Mouse (Mus musculus) hindbrain, embryonic 16.5 days (tissue): ENCODE results near the gene Ryr3. TPM values are rescaled to one million over a fixed set of nuclear protein-coding genes. Genes with fewer than 3 reads are reported as not detected.
A peak's percentile ranks its signal among the peaks of the same experiment; 100 is the strongest.

Source experiments
- ATAC-seq: fragments of 200-750 bp; cut with Nextera tagmentation; 2 replicates; pipeline ENCODE4 v1.8.0; 2017; ENCODE audit warnings: moderate TSS enrichment, moderate library complexity
- H3K27ac ChIP-seq: fragments of 300-500 bp; sonication (generic); 2 replicates; pipeline ENCODE4 v1.5.1; 2014; ENCODE audit warnings: low read depth, mild to moderate bottlenecking, control low read depth, low read length, moderate library complexity
- H3K27me3 ChIP-seq: fragments of 300-500 bp; sonication (generic); replicated peaks from 2 replicates; pipeline ENCODE4 v1.6.1; 2014; ENCODE audit warnings: low read length; ENCODE audit not compliant: control insufficient read depth, insufficient read depth
- H3K36me3 ChIP-seq: fragments of 300-500 bp; sonication (generic); 2 replicates; pipeline ENCODE4 v1.6.1; 2014; ENCODE audit warnings: mild to moderate bottlenecking, low read length, moderate library complexity, mixed read lengths; ENCODE audit not compliant: control insufficient read depth, insufficient read depth
- H3K4me1 ChIP-seq: fragments of 300-500 bp; sonication (generic); 2 replicates; pipeline ENCODE4 v1.6.1; 2014; ENCODE audit warnings: low read depth, low read length; ENCODE audit not compliant: control insufficient read depth, insufficient read depth
- H3K4me2 ChIP-seq: fragments of 300-500 bp; sonication (generic); 2 replicates; pipeline ENCODE4 v1.6.1; 2014; ENCODE audit warnings: mild to moderate bottlenecking, low read length, control low read depth, moderate library complexity
- H3K4me3 ChIP-seq: fragments of 300-500 bp; sonication (generic); 2 replicates; pipeline ENCODE4 v1.5.1; 2014; ENCODE audit warnings: mild to moderate bottlenecking, low read length, control low read depth, moderate library complexity
- H3K9ac ChIP-seq: fragments of 300-500 bp; sonication (generic); 2 replicates; pipeline ENCODE4 v1.6.1; 2014; ENCODE audit warnings: low read depth, mild to moderate bottlenecking, control low read depth, low read length, moderate library complexity
- H3K9me3 ChIP-seq: fragments of 300-500 bp; sonication (generic); 2 replicates; pipeline ENCODE4 v1.6.1; 2014; ENCODE audit warnings: mild to moderate bottlenecking, low read length, moderate library complexity; ENCODE audit not compliant: control insufficient read depth
- WGBS: fragments of 180-500 bp; shearing (Covaris S2); extraction: QIAGEN DNeasy Blood & Tissue Kit; methylation state at CpG from one replicate; pipeline ENCODE4 v1.1.7; 2014; 5-methylcytosine and 5-hydroxymethylcytosine counted together
- polyA plus RNA-seq: library from polyadenylated mRNA; unstranded; fragments of >200 nt; fragmentation: Nextera tagmentation; extraction: Ambion mirVana; gene quantifications from 2 replicates; pipeline ENCODE4 v1.2.1, GENCODE M21; 2015

Ryr3 gene
- polyA plus RNA-seq, 1 experiment from 2014 or later, result 7.6 TPM

DNA sequence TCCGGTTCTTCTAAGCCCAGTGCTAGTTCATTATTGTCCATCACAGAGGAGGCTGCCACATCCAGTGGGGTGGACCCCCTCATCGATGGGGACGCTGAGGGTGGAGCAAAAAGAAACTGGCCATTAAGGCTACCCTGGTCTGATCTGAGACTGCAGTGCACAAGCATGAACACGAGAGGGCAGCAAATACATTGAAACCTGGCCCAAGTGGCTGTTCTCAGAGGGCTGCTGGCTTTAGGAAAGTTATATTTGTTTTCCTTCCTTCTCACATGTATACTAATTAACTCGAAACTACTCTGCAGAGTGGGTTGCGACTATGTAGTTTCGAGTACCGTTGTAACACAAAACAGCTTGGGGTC is 416.9 kb downstream of the Ryr3 start:
- 13% methylated on average over 8 of the region's 8 CpGs for WGBS
- Histone ChIP-seq H3K4me1 (no peaks in the 10 kb centered on the region), H3K27me3 (no peaks in the 10 kb centered on the region), H3K36me3 (no peaks in the 10 kb centered on the region), H3K9me3 (no peaks in the 10 kb centered on the region), H3K27ac (no peak overlapping the region), H3K9ac (no peak overlapping the region), H3K4me3 (no peak overlapping the region), H3K4me2 (no peak overlapping the region)
- peak; percentile 86 for ATAC-seq

DNA sequence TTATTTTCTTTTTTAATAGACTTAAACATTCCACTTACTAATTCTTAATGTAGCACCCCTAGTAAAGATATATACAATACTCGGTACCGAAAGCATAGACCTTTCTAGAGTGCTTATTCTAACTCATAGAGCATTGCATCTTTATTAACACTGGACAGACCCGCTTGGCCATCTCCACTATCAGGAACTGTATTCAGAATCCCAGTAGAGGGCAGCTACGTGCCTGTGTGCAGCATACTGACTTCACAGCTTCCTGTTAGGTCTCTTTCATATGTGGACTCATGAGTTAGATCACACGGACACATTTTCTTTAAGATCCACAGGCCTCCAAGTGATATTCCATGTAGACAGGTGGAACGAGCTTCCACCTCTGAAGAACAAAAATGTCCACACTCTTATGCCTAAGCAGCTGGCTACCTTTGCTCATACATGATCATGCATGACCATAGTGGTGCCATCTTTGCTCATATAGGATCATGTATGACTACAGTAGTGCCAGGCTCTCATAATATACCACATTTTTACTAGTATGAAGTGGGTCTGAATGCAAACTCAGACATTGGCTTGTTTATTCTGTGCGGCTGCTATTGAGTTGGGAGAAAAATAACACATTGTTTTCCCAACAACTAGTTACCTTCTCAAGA is 417.4 kb downstream of the Ryr3 start:
- Histone ChIP-seq H3K27ac (no peak overlapping the region), H3K27me3 (no peaks in the 10 kb centered on the region), H3K9ac (no peak overlapping the region), H3K9me3 (no peaks in the 10 kb centered on the region), H3K4me1 (no peaks in the 10 kb centered on the region), H3K4me2 (no peak overlapping the region), H3K36me3 (no peaks in the 10 kb centered on the region), H3K4me3 (no peak overlapping the region)
- ATAC-seq, result peak; percentile 58
- 83% methylated on average over 7 of the region's 7 CpGs for WGBS

DNA sequence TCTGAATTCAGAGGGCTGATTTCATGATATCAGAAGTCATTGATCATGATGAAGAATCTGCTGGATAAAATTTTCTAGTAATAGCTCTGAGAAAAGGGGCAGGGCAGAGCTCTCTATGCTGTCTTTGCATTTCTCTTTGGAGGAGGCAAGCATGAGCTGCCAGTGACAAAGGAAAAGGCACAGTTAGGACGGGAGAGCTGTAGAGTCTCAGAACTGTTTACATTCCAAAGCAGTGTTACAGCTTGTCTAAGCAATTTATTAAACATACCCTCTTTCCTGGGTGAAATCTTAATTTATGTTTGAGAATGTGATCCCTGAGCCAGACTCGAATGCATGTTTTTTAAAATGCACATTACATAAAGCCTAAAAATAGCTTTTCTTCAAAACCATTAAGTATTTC is 435.3 kb downstream of the Ryr3 start:
- ATAC-seq, result no peak
- Histone ChIP-seq H3K9me3 (no peaks in the 10 kb centered on the region), H3K4me3 (no peak overlapping the region), H3K27me3 (no peaks in the 10 kb centered on the region), H3K9ac (no peak overlapping the region), H3K4me2 (no peak overlapping the region), H3K27ac (no peak overlapping the region), H3K36me3 (no peaks in the 10 kb centered on the region), H3K4me1 (no peaks in the 10 kb centered on the region)
- WGBS, result 55% methylated on average over 2 of the region's 2 CpGs

DNA sequence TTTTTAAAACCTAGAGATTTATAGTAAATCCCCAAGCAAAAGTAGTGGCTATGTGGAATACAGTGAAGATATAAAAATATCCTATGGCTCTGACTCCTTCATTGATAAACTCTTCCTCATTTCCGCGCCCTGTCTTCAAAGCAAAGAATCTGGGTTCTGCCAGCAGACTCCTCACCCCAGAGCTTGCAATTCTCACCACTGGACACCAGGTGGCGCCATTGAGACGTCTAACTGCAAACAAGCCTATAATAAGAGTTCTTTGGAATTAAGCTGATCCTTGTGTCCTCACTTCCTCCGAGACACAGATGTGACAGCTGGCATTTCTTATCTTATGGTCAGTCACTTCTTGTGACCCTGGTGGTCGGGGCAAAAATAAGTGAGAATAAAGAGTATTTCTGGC is 442.1 kb downstream of the Ryr3 start:
- Histone ChIP-seq H3K27ac (no peak overlapping the region), H3K9ac (no peak overlapping the region), H3K9me3 (no peaks in the 10 kb centered on the region), H3K4me2 (no peak overlapping the region), H3K4me1 (no peaks in the 10 kb centered on the region), H3K4me3 (no peak overlapping the region), H3K36me3 (no peaks in the 10 kb centered on the region), H3K27me3 (no peaks in the 10 kb centered on the region)
- ATAC-seq, result no peak
- 31% methylated on average over 6 of the region's 6 CpGs for WGBS

DNA sequence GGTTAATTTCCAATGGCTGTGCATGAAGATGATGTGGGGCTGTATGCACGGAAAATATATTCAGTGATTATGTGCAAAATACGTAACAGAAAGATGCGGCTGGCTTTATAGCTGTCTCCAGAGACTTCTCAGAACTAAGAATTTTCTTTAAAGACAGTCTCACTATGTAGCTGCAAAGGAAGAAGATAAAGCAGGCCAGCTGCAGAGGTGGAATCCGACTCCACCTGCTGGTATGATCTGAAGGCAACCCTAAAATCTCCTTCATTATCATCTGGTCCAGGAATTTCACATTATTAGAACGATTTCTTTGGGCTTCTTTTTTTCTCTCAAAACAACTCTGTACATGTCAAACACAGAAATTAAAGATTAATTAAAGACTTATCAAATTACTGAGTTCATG is 449.2 kb downstream of the Ryr3 start:
- peak; percentile 86 for ATAC-seq
- Histone ChIP-seq H3K27me3 (no peaks in the 10 kb centered on the region), H3K9ac (no peak overlapping the region), H3K27ac (no peak overlapping the region), H3K36me3 (no peaks in the 10 kb centered on the region), H3K4me3 (no peak overlapping the region), H3K4me2 (no peak overlapping the region), H3K4me1 (no peaks in the 10 kb centered on the region), H3K9me3 (no peaks in the 10 kb centered on the region)
- 67% methylated on average over 5 of the region's 5 CpGs for WGBS

DNA sequence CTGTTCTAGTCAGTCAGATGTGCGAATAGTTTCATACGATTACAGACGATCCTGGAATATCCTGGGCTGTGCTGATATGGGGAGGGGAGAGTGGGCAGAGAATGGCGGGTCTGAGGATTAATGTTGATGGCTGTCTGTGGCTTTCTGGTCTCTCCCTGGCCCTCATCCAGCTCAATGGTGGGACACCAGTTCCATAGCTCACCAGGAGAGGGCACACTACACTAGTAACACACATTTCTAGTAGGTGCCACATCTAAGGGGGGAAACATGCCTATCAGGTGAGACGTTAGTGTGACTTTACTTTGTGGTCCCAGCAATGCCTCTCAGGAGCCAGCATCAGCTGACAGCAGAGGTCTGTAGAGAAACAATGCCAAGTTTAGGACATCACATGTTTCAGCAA is 451.9 kb downstream of the Ryr3 start:
- 64% methylated on average over 5 of the region's 5 CpGs for WGBS
- Histone ChIP-seq H3K27me3 (no peaks in the 10 kb centered on the region), H3K4me2 (no peak overlapping the region), H3K9ac (no peak overlapping the region), H3K4me3 (no peak overlapping the region), H3K4me1 (no peaks in the 10 kb centered on the region), H3K9me3 (no peaks in the 10 kb centered on the region), H3K27ac (no peak overlapping the region), H3K36me3 (no peaks in the 10 kb centered on the region)
- no peak for ATAC-seq

DNA sequence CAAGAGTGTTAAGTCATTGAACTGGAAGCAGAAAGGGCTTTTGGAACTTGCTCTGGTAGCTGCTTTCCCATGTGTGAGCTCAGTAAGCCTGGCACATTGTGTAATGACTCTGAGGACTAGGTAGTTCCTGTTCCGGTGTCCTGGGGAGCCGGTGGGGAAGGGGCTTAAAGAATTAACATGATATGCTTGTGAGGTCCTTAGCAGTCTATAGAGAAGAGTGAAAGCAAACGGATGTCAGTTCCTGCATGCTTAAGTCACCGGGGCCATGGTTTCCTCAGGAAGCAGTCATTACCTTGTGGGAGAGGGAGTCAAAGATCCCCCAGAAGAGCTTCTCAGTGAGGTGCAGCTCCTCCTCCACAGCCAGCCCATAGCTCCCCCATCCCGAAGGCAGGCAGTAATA is 452.6 kb downstream of the Ryr3 start:
- H3K4me2 ChIP-seq, result no peak overlapping the region
- no peaks in the 10 kb centered on the region for H3K36me3 ChIP-seq
- H3K9me3 ChIP-seq, result no peaks in the 10 kb centered on the region
- H3K27me3 ChIP-seq, result no peaks in the 10 kb centered on the region
- WGBS, result 75% methylated on average over 5 of the region's 5 CpGs
- H3K27ac ChIP-seq, result no peak overlapping the region
- H3K9ac ChIP-seq, result no peak overlapping the region
- no peaks in the 10 kb centered on the region for H3K4me1 ChIP-seq
- H3K4me3 ChIP-seq, result no peak overlapping the region
- ATAC-seq, result no peak

DNA sequence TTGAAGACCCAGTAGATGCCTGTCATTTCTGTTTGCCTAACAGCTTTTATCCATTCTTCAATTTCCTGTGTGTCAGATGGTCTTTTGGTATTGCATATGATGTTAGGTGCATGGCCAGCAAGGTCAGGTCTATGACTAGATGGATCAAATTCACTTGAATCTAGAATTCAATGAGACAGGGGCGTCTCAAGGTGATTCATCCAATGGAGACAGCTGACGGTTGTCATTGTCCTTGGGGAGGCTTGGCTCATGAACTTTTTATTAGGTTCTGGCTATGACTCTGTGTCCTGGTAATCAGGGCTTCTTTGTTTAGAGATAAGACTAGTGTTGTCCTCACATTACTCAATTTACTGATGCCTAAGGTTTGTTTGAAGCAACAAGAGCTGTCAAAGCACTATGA is 454.9 kb downstream of the Ryr3 start:
- H3K27ac ChIP-seq, result no peak overlapping the region
- no peaks in the 10 kb centered on the region for H3K9me3 ChIP-seq
- H3K4me1 ChIP-seq, result no peaks in the 10 kb centered on the region
- H3K4me3 ChIP-seq, result no peak overlapping the region
- H3K9ac ChIP-seq, result no peak overlapping the region
- 79% methylated on average over 2 of the region's 2 CpGs for WGBS
- no peaks in the 10 kb centered on the region for H3K27me3 ChIP-seq
- no peak overlapping the region for H3K4me2 ChIP-seq
- ATAC-seq, result no peak
- H3K36me3 ChIP-seq, result no peaks in the 10 kb centered on the region

DNA sequence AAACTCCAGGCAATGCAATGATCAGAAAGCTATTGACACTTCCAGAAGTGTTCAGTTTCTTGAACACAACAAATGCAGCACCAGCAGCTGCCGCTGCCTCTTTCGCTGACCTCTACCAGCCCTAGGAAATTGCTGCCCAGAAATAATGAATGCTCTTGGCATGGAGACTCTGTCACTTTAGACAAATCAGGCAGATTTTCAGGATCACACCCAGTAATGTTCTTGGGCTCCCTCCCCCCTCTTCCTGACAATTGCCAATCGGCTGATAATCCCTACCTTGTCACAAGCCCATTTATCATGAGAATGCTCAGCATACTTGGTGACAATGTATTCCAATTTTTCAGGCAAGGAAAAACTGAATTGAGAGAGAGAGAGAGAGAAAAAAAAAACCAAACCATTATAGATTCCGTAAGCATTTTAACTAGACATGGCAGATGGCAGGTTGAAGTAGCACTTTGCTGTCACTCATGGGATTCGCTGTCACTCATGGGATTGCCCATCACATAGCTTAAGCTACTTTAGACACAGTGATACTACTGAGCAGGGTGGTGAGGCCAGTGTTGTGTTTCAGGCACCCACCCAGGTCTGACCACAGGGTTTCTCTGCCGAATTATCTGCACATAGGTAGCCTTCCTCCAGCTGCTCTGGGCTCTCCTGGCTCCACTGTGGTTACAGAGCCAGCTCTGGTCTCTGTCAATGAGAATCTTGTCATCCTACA is 455.5 kb downstream of the Ryr3 start:
- 53% methylated on average over 6 of the region's 6 CpGs for WGBS
- H3K4me3 ChIP-seq, result no peak overlapping the region
- H3K4me1 ChIP-seq, result no peaks in the 10 kb centered on the region
- no peak overlapping the region for H3K9ac ChIP-seq
- H3K27me3 ChIP-seq, result no peaks in the 10 kb centered on the region
- no peak overlapping the region for H3K4me2 ChIP-seq
- no peak overlapping the region for H3K27ac ChIP-seq
- no peaks in the 10 kb centered on the region for H3K9me3 ChIP-seq
- H3K36me3 ChIP-seq, result no peaks in the 10 kb centered on the region
- ATAC-seq, result peak; percentile 76
